Mouse (Mus musculus): ENCODE measurements around the gene Hoxd10.

The Hoxd10 gene

GRCm38 (mm10) chr2:74663291-74663925 lies 28.3 kb upstream of the Hoxd10 start:
- DNase-seq (ENCODE audit: inconsistent age in 2 of 2, low spot score in 1 of 2): peak in 1 of 2 experiments; percentile 74

GRCm38 (mm10) chr2:74666411-74666810 lies 25.3 kb upstream of the Hoxd10 start:
- DNase-seq (ENCODE audit: inconsistent age in 2 of 2, low spot score in 1 of 2): no peak

- DNase-seq (ENCODE audit: inconsistent age in 2 of 2, low spot score in 1 of 2): peak in 1 of 2 experiments; percentile 52
Measured at GRCm38 (mm10) chr2:74667191-74667841, 24.4 kb upstream of the Hoxd10 start.

GRCm38 (mm10) chr2:74667842-74668357 lies 23.8 kb upstream of the Hoxd10 start, which contains the start of gene Hoxd13:
Gene Hoxd13 (plus strand): TSS chr2:74668310.
- DNase-seq (ENCODE audit: inconsistent age in 2 of 2, low spot score in 1 of 2): no peak

- peak in 1 of 2 experiments; percentile 69 for DNase-seq (ENCODE audit: inconsistent age in 2 of 2, low spot score in 1 of 2)
Measured at GRCm38 (mm10) chr2:74668370-74669229, 23.1 kb upstream of the Hoxd10 start.

- DNase-seq (ENCODE audit: inconsistent age in 2 of 2, low spot score in 1 of 2): no peak
Measured at GRCm38 (mm10) chr2:74669230-74669578, 22.5 kb upstream of the Hoxd10 start.

- no peak for DNase-seq (ENCODE audit: inconsistent age in 2 of 2, low spot score in 1 of 2)
Measured at GRCm38 (mm10) chr2:74669650-74670235, 22.0 kb upstream of the Hoxd10 start.

GRCm38 (mm10) chr2:74670632-74671188 lies 21.0 kb upstream of the Hoxd10 start:
- DNase-seq (ENCODE audit: inconsistent age in 2 of 2, low spot score in 1 of 2): no peak

GRCm38 (mm10) chr2:74671847-74672246 lies 19.9 kb upstream of the Hoxd10 start:
- DNase-seq (ENCODE audit: inconsistent age in 2 of 2, low spot score in 1 of 2): no peak

GRCm38 (mm10) chr2:74672481-74673362 lies 19.0 kb upstream of the Hoxd10 start:
- peak; percentile 50 to 76 for DNase-seq (ENCODE audit: inconsistent age in 2 of 2, low spot score in 1 of 2)

- DNase-seq (ENCODE audit: inconsistent age in 2 of 2, low spot score in 1 of 2): no peak
Measured at GRCm38 (mm10) chr2:74673835-74674425, 17.8 kb upstream of the Hoxd10 start.

GRCm38 (mm10) chr2:74674881-74675665 lies 16.7 kb upstream of the Hoxd10 start, which contains the start of gene Hoxd12:
Gene Hoxd12 (plus strand): TSS chr2:74675013.
- peak in 1 of 2 experiments; percentile 23 for DNase-seq (ENCODE audit: inconsistent age in 2 of 2, low spot score in 1 of 2)

- no peak for DNase-seq (ENCODE audit: inconsistent age in 2 of 2, low spot score in 1 of 2)
Measured at GRCm38 (mm10) chr2:74675666-74676282, 15.9 kb upstream of the Hoxd10 start.

GRCm38 (mm10) chr2:74676376-74677052 lies 15.2 kb upstream of the Hoxd10 start:
- DNase-seq (ENCODE audit: inconsistent age in 2 of 2, low spot score in 1 of 2): no peak

GRCm38 (mm10) chr2:74677106-74677505 lies 14.6 kb upstream of the Hoxd10 start:
- DNase-seq (ENCODE audit: inconsistent age in 2 of 2, low spot score in 1 of 2): no peak

- no peak for DNase-seq (ENCODE audit: inconsistent age in 2 of 2, low spot score in 1 of 2)
Measured at GRCm38 (mm10) chr2:74678891-74679595, 12.7 kb upstream of the Hoxd10 start, which contains the start of gene Hoxd11. Gene Hoxd11 (plus strand): TSS chr2:74679557.

- peak in 1 of 2 experiments; percentile 41 for DNase-seq (ENCODE audit: inconsistent age in 2 of 2, low spot score in 1 of 2)
Measured at GRCm38 (mm10) chr2:74679596-74679971, 12.1 kb upstream of the Hoxd10 start.
